Mouse (Mus musculus) left cerebral cortex, adult 8-10 months (tissue): Measurements from ENCODE around the gene Fchsd2. TPM values are rescaled to one million over a fixed set of nuclear protein-coding genes. Genes with fewer than 3 reads are reported as not detected.

Experiments
- DNase-seq, 2 experiments: peaks; one replicate each; pipeline ENCODE4 v3.0.0; 2022; ENCODE audit warnings: low spot score in 2 of 2
- total RNA-seq, 4 experiments: library from RNA; stranded (reverse); gene quantifications; 2 replicates each; pipeline ENCODE4 v1.2.4; 2022

Fchsd2 gene
- total RNA-seq, 4 experiments from 2014 or later, result 44.1 to 47.7 (median 46.5) TPM

DNA sequence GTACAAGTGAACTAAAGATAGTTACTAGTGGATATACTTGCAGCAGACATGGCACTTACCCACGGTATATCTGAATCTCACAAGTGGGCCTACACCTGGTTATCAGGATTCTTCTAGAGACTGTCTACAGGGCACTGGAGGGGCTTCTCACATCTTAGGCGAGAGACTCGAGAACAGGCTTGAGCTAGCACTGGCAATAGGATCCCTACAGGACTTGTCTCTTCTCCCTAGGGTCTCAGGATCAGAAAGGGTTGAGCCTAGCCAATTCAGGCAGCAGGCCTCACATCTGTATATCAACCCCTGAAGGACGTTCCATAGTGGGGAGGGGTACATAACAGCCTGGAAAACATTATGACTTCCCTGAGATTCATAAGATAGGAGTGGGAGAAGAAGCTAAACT lies 194.2 kb downstream of the Fchsd2 start:
- DNase-seq, result no peak

GRCm38 (mm10) chr7:101287820-101288219 lies 195.2 kb downstream of the Fchsd2 start:
- DNase-seq, result no peak

GRCm38 (mm10) chr7:101288436-101288835 lies 195.8 kb downstream of the Fchsd2 start:
- DNase-seq, result no peak

GRCm38 (mm10) chr7:101290401-101290800 lies 197.7 kb downstream of the Fchsd2 start:
- no peak for DNase-seq

GRCm38 (mm10) chr7:101291211-101291610 lies 198.5 kb downstream of the Fchsd2 start:
- DNase-seq, result no peak

GRCm38 (mm10) chr7:101291641-101292040 lies 199.0 kb downstream of the Fchsd2 start:
- no peak for DNase-seq

- no peak for DNase-seq
These were observed 199.4 kb downstream of the Fchsd2 start for GRCm38 (mm10) chr7:101292086-101292485.

DNA sequence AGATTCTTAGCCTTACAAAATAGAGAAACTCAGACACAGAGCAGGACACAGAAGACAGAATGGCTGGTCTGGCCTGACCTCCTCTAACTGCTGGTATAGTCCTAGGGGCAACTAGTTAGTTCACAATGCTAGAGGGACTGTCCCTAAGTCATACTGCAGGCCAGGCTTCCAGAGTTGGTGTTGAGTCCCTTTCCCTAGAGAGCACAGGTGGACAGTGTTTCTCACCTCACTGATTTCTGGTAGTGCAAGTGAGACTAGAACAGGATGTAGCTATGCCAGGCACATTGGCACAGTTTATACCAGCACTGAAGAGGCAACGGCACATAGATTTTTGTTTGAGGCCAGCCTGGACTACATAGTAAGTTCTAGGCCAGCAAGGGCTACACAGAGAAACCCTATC lies 200.0 kb downstream of the Fchsd2 start:
- DNase-seq, result no peak

DNA sequence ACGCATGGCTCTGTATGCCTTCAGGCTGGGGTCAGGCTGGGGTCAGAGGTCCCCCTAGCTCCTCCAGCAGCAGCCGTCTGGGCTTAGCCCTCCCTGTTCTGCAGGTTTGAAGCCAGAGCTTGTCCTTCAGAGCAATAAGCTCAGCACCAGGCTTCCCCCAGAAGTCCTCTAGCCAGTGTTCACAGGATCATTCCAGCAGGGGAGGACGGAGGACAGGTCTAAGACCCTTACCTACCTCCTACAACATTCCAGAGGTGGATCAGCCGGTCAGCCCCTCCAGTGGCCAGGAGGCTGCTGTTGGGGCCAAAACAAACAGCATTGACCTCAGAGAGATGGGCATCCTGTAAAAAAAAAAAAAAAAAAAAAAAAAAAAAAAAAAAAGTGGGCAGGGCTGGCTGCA lies 200.5 kb downstream of the Fchsd2 start:
- no peak for DNase-seq

- DNase-seq, result no peak
These were observed 200.9 kb downstream of the Fchsd2 start for GRCm38 (mm10) chr7:101293611-101294010.

- no peak for DNase-seq
These were observed 202.8 kb downstream of the Fchsd2 start for GRCm38 (mm10) chr7:101295438-101295837.

DNA sequence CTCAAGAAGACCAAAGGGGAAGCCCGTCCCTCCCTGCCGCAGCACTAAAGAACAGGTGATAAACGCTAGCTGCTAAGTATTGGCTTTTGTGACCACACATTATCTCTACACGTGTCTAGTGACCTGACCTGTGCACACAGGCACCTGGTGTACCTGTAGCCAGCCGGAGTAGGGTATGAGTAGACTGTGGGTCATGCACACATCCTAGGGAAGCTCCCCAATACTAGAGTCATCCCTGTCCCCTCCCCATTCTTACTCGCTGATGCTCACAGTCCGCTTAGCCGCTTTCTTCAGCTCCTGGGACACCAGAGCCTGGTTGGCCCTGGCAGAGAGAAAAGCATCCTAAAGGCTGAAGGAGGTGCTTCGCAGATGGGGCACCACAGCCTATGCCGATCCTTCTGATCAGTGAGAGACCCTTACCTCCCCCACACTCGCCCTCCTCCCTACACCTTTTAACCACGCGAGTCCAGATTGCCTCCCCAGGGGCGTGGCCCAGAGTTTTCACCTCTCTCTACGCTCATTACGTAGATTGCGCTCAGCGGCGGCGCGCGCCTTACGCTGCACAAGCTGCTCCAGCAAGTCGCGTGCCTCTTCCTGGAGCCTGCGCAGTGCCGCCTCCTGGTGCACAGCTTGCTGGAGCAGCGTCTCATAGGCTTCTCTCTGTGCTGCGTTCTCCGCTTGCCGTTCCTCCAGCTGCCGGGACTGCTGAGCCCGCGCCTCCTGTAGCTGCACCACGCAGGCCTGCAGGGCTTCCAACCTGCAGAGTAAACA lies 203.8 kb downstream of the Fchsd2 start:
- peak; percentile 79 to 89 for DNase-seq

- no peak for DNase-seq
These were observed 204.4 kb downstream of the Fchsd2 start for GRCm38 (mm10) chr7:101297023-101297405.

DNA sequence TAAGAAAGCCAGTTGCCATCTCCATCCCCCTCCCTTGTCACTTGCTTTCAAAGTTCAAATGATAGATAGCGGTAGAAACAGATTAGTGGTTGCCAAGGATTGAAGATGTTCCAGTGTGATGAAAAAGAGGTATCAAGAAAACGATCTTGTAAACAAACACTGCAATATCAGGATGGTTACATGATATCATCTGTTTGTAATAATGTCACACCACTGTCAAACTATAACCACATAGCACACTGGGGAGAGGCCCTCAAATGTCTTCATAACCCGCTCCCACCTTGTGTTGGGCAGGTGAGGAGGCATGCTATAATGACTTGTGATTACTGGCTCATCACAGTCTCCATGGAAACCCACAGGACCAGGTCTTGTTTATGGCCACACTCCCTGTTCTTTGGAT lies 205.7 kb downstream of the Fchsd2 start:
- DNase-seq, result no peak

DNA sequence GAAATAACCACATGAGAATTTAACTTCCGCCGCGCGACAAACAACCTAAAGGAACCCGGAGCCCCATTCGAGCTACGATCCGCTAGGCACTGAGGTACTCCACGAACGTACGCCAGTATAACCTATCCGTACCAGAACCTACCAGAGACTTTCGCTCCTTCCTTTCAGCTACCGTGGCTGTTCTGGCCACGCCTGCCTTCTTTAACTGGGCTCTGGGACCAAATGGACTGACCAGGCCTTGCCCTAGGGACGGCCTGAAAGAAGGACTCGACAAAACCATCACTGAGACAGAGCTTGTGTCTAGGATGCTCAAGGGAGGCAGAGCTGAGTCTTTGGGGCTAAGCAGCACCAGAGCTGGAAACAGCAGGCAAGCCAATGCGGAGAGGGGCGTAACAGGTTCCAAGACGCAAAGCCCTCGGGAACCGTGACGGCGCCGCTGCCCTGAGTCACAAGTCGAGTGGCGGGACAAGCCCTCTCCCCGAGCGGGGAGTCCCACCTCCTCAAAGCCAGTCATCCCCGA lies 208.8 kb downstream of the Fchsd2 start:
- no peak for DNase-seq

GRCm38 (mm10) chr7:101301881-101302456 lies 209.3 kb downstream of the Fchsd2 start, which contains the start of gene Atg16l2:
Gene Atg16l2 (minus strand): TSS chr7:101302251.
- peak; percentile 85 to 94 for DNase-seq

GRCm38 (mm10) chr7:101302691-101303090 lies 210.0 kb downstream of the Fchsd2 start:
- DNase-seq, result no peak

DNA sequence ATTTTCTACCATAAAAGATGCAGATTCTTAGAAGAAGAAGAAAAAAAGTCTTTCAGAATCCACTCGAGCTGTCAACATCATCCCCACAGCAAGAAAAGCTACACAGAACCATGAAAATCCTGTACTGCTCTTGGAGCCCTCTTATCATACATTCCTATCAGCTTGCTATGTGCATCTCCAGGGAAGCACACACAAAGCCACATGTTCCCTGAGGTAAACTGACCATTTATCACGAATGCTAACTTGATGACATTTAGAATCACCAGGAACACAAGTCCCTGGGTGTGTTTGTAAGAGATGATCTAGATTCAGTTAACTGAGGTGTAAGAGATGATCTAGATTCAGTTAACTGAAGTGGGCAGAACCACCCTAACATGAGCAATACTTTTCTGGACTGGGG lies 214.2 kb downstream of the Fchsd2 start:
- no peak for DNase-seq

GRCm38 (mm10) chr7:101309985-101310326 lies 217.3 kb downstream of the Fchsd2 start:
- DNase-seq, result no peak

- peak; percentile 96 for DNase-seq
These were observed 217.8 kb downstream of the Fchsd2 start for GRCm38 (mm10) chr7:101310327-101311028.

GRCm38 (mm10) chr7:101311061-101311460 lies 218.4 kb downstream of the Fchsd2 start:
- DNase-seq, result no peak

GRCm38 (mm10) chr7:101313033-101313432 lies 220.4 kb downstream of the Fchsd2 start:
- no peak for DNase-seq
